Mouse (Mus musculus): Measurements from ENCODE around the gene Pde4b.

Pde4b gene

DNA sequence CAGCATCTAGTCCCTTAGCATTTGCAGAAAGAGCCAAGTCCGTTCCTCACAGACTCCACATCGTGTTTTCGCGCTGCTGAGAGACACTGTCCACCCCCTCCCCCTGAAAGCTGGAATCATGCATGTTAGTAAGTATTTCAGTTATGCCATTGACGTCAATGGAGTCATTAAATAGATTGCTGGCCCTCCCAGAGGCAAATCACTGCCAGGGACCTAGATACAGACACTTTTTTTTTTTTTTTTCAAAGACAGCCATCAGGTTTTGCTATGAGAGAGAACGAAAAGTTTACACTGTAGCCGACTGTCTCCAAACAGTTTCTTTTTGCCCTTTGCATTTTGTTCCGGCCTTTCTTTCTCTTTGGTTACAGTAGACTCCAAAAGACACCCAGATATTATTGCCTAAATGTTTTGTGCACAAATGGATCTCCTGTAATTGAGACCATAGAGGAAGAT lies 423.6 kb downstream of the Pde4b start:
- TF ChIP-seq NANOG (IDR thresholded peaks at IDR 0.05; ENCODE audit: borderline replicate concordance, low read length) = no peak
- no peak for TF ChIP-seq POU5F1 (IDR thresholded peaks at IDR 0.05; ENCODE audit: borderline replicate concordance, low read length)
- TF ChIP-seq CTCF (conservative IDR thresholded peaks at IDR 0.05; ENCODE audit: low read length) = no peak
- Histone ChIP-seq H3K4me3 (replicated peaks; ENCODE audit: low read length) (no peak overlapping the region), H3K9me3 (ENCODE audit: low read length) (no peaks in the 10 kb centered on the region), H3K36me3 (ENCODE audit: insufficient read depth, low read length) (no peaks in the 10 kb centered on the region), H3K4me1 (replicated peaks; ENCODE audit: low read depth, low read length) (no peaks in the 10 kb centered on the region), H3K27me3 (ENCODE audit: insufficient read depth, low read length) (no peaks in the 10 kb centered on the region)

DNA sequence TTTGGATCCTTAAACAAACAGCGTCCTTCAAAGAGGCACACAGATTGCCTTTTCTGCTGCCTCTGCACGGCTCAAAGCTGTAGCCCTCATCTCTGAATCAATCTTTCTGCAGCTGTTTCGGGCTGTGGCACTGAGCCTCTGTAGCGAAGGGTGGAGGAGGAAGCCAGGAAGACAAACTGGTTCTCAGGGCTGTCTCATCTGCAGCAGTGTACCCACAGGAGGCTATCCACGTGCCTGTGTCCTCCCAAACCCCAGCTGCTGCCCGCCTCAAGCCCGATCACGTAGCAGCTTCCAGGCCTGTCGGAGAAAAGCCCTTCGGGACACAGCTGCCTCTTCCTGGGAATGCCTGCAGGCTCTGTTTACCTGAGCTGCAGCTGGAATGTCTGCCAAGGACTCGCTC lies 424.2 kb downstream of the Pde4b start:
- H3K9me3 ChIP-seq (ENCODE audit: low read length) = no peaks in the 10 kb centered on the region
- no peak overlapping the region for H3K4me3 ChIP-seq (replicated peaks; ENCODE audit: low read length)
- no peak for TF ChIP-seq POU5F1 (IDR thresholded peaks at IDR 0.05; ENCODE audit: borderline replicate concordance, low read length)
- TF ChIP-seq CTCF (conservative IDR thresholded peaks at IDR 0.05; ENCODE audit: low read length) = no peak
- TF ChIP-seq NANOG (IDR thresholded peaks at IDR 0.05; ENCODE audit: borderline replicate concordance, low read length) = no peak
- no peaks in the 10 kb centered on the region for H3K27me3 ChIP-seq (ENCODE audit: insufficient read depth, low read length)
- H3K4me1 ChIP-seq (replicated peaks; ENCODE audit: low read depth, low read length) = no peaks in the 10 kb centered on the region
- H3K36me3 ChIP-seq (ENCODE audit: insufficient read depth, low read length) = no peaks in the 10 kb centered on the region

DNA sequence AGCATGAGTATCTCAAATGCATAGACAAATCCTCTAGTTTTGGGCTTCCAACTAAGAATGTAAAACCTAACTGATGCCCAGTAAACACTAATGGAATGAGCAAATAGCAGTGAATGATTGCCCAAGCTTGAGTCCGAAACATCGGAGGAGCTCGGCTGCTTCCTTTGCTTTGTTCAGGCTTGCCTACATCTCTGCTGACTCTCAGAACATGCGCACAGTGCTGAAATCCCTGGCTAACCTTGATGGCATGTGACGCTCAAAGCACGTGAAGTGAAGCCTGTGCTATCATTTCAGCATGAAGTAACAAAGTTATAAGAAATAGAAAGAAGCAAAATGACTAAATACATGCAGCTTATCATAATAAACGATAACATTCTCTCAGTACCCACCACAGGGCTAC lies 425.6 kb downstream of the Pde4b start:
- Histone ChIP-seq H3K27me3 (ENCODE audit: insufficient read depth, low read length) (no peaks in the 10 kb centered on the region), H3K9me3 (ENCODE audit: low read length) (no peaks in the 10 kb centered on the region)
- TF ChIP-seq POU5F1 (IDR thresholded peaks at IDR 0.05; ENCODE audit: borderline replicate concordance, low read length) (no peak), CTCF (conservative IDR thresholded peaks at IDR 0.05; ENCODE audit: low read length) (no peak), NANOG (IDR thresholded peaks at IDR 0.05; ENCODE audit: borderline replicate concordance, low read length) (no peak)

DNA sequence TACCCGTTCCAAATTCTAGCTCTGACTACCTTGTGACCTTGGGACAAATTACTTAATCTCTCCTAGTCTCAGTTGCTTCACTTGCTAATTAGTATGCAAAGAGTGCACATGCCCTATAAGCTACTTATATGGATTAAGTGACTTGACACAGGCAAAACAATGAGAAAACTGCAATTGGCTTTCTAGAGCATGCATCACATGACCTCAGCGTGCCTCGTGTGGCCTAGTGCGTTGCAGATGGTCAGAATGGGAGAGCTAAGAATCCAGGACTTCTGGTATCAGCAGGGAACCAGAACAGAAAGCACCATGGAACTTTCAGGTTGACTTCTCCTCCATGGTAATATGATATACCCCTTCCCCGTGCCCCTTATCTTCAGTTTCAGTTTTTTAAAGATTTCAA lies 426.2 kb downstream of the Pde4b start:
- Histone ChIP-seq H3K36me3 (ENCODE audit: insufficient read depth, low read length) (no peaks in the 10 kb centered on the region), H3K9me3 (ENCODE audit: low read length) (no peaks in the 10 kb centered on the region), H3K4me1 (replicated peaks; ENCODE audit: low read depth, low read length) (no peaks in the 10 kb centered on the region), H3K27me3 (ENCODE audit: insufficient read depth, low read length) (no peaks in the 10 kb centered on the region), H3K4me3 (replicated peaks; ENCODE audit: low read length) (no peak overlapping the region)
- no peak for TF ChIP-seq CTCF (conservative IDR thresholded peaks at IDR 0.05; ENCODE audit: low read length)
- TF ChIP-seq NANOG (IDR thresholded peaks at IDR 0.05; ENCODE audit: borderline replicate concordance, low read length) = no peak
- no peak for TF ChIP-seq POU5F1 (IDR thresholded peaks at IDR 0.05; ENCODE audit: borderline replicate concordance, low read length)

More for the DNA sequence above, 425.6 kb downstream of the Pde4b start:
- Histone ChIP-seq H3K4me3 (replicated peaks; ENCODE audit: low read length) (no peak overlapping the region), H3K36me3 (ENCODE audit: insufficient read depth, low read length) (no peaks in the 10 kb centered on the region), H3K4me1 (replicated peaks; ENCODE audit: low read depth, low read length) (no peaks in the 10 kb centered on the region)

DNA sequence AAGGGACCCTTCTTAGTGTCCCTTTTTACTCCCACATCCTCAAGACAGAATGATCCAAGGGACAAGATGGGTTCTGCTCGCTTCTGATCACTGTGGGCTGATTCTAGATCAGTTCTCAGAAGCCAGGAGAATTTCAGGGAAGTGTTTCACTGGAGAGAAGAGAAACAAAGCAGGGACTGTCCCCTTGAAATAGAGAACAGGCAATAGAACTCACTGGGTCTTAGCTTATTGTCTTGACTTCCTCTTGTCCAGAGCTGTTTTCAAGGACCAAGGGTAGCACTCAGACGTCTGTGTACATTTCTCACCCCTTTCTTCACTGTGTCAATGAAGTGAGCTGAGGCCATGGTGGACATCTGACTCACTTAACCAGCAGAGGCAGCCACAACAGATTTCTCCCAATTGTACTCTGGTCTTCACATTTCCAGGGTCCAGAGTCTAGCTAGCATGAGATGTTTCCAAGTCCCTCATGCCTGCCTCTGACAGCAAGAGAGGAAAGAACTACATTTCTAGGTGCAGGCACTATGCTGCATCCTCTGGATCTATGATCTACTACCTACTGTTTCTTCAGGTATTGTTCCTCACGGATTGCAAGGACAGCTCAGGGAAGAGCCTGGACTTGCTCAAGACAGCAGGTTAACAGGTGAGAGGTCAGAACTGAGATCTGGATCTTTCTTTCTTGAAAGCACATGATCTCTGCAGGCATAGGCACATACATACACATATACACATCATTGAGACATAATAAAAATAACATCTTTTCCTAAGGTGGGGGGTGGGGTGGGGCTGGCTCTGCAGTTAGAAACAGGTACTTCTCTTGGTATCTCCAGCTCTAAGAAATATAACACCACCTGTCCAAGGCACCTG lies 427.9 kb downstream of the Pde4b start:
- Histone ChIP-seq H3K4me1 (replicated peaks; ENCODE audit: low read depth, low read length) (no peaks in the 10 kb centered on the region), H3K27me3 (ENCODE audit: insufficient read depth, low read length) (no peaks in the 10 kb centered on the region), H3K36me3 (ENCODE audit: insufficient read depth, low read length) (no peaks in the 10 kb centered on the region), H3K4me3 (replicated peaks; ENCODE audit: low read length) (no peak overlapping the region), H3K9me3 (ENCODE audit: low read length) (no peaks in the 10 kb centered on the region)
- TF ChIP-seq POU5F1 (IDR thresholded peaks at IDR 0.05; ENCODE audit: borderline replicate concordance, low read length) (no peak), CTCF (conservative IDR thresholded peaks at IDR 0.05; ENCODE audit: low read length) (no peak), NANOG (IDR thresholded peaks at IDR 0.05; ENCODE audit: borderline replicate concordance, low read length) (no peak)

DNA sequence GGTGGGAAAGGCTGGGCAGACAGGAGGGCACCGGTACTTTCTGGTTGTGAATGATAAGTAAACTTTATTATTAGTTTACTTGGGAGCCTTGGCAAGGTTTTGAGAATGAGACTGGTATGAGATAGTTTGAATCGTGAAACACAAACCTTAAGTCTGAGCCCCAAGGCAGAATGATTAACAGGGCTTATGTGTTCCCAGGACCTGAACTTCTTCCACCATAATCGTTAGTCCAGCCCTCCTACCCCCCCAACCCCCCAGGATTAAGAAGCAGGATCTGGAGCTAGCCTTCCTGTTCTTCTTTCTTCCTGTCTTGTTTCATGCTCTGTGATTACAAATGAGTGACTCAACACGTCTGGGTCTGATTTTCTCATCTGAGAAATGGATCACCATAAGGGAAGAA lies 429.1 kb downstream of the Pde4b start:
- Histone ChIP-seq H3K4me1 (replicated peaks; ENCODE audit: low read depth, low read length) (no peaks in the 10 kb centered on the region), H3K36me3 (ENCODE audit: insufficient read depth, low read length) (no peaks in the 10 kb centered on the region), H3K9me3 (ENCODE audit: low read length) (no peaks in the 10 kb centered on the region), H3K27me3 (ENCODE audit: insufficient read depth, low read length) (no peaks in the 10 kb centered on the region), H3K4me3 (replicated peaks; ENCODE audit: low read length) (no peak overlapping the region)
- TF ChIP-seq CTCF (conservative IDR thresholded peaks at IDR 0.05; ENCODE audit: low read length) (no peak), NANOG (IDR thresholded peaks at IDR 0.05; ENCODE audit: borderline replicate concordance, low read length) (no peak), POU5F1 (IDR thresholded peaks at IDR 0.05; ENCODE audit: borderline replicate concordance, low read length) (no peak)

DNA sequence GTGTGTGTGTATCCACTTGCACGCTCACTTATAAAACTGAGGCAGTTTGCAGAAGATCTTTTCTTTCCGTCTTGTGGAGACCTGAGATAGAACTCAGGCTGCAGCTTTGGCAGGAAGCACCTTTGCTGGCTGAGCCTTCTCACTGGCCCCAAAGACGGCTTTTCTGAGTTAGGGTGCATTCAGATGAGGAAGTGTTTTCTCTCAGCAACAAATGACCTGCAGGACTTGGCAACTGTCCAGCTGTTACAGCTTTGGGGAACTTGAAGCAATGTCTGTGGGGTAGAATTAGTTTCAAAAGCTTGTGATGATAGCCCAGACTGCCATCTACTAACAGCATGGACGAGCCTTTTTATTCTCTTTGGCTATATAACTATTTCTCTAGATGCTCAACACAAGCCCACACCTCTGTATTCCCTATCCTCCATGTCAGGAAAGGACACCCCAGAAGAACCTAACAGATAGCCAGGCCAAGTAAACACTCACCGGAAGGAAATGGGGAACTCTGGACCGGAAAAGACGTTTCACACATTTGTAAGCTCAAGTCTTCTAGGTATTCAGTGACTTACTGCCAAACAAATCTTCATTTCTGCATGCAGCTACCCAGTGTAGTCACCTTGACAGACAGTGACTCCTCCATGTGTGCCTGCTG lies 429.8 kb downstream of the Pde4b start:
- no peaks in the 10 kb centered on the region for H3K4me1 ChIP-seq (replicated peaks; ENCODE audit: low read depth, low read length)
- no peaks in the 10 kb centered on the region for H3K36me3 ChIP-seq (ENCODE audit: insufficient read depth, low read length)
- H3K4me3 ChIP-seq (replicated peaks; ENCODE audit: low read length) = no peak overlapping the region
- TF ChIP-seq POU5F1 (IDR thresholded peaks at IDR 0.05; ENCODE audit: borderline replicate concordance, low read length) (no peak), NANOG (IDR thresholded peaks at IDR 0.05; ENCODE audit: borderline replicate concordance, low read length) (no peak)
- H3K27me3 ChIP-seq (ENCODE audit: insufficient read depth, low read length) = no peaks in the 10 kb centered on the region
- no peaks in the 10 kb centered on the region for H3K9me3 ChIP-seq (ENCODE audit: low read length)

DNA sequence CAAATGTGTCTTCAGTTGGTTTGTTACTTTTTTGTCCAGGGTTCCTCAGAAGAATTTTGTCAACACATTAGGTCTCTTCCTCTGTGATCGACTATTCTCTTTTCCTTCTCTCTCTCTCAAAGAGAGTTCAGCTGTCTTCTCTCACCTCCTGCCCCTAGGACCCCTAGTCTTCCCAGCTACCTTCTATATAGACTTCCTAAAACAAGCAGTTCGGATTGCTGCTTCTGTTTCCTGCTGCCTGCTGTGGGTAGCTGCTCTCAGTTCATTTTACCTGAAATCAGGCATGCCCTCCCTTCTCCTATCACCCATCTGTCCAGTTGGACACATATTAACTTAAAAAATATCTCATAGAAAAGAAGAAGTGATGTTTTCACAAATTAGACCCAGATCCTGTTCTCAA lies 430.3 kb downstream of the Pde4b start:
- H3K27me3 ChIP-seq (ENCODE audit: insufficient read depth, low read length) = no peaks in the 10 kb centered on the region
- no peak for TF ChIP-seq CTCF (conservative IDR thresholded peaks at IDR 0.05; ENCODE audit: low read length)
- TF ChIP-seq POU5F1 (IDR thresholded peaks at IDR 0.05; ENCODE audit: borderline replicate concordance, low read length) = no peak
- TF ChIP-seq NANOG (IDR thresholded peaks at IDR 0.05; ENCODE audit: borderline replicate concordance, low read length) = no peak

More for the DNA sequence above, 430.3 kb downstream of the Pde4b start:
- Histone ChIP-seq H3K4me3 (replicated peaks; ENCODE audit: low read length) (no peak overlapping the region), H3K4me1 (replicated peaks; ENCODE audit: low read depth, low read length) (no peaks in the 10 kb centered on the region), H3K36me3 (ENCODE audit: insufficient read depth, low read length) (no peaks in the 10 kb centered on the region), H3K9me3 (ENCODE audit: low read length) (no peaks in the 10 kb centered on the region)
